Mouse (Mus musculus): ENCODE measurements around the gene Kbtbd2.

Gene Kbtbd2

DNA sequence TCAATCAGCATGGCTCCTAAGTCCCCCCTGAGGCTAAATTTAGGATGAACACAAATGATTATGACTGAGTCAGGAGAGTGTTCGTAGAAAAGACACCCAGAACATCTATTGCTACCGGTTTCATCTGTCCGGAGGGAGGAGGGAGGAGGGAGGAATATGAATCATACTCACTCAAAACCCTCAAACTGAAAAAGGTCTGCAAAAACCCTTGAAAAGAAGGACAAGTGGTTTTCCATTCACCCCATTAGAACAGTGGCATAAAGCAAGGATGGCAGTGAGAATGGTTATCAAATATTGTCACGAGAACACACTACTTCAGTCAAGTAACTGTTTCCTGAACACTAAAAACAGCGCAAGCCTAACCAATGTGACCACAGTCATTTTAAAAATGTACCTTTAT, 12.5 kb downstream of the Kbtbd2 start:
- DNase-seq (ENCODE audit: low spot score in 2 of 2), result no peak

DNA sequence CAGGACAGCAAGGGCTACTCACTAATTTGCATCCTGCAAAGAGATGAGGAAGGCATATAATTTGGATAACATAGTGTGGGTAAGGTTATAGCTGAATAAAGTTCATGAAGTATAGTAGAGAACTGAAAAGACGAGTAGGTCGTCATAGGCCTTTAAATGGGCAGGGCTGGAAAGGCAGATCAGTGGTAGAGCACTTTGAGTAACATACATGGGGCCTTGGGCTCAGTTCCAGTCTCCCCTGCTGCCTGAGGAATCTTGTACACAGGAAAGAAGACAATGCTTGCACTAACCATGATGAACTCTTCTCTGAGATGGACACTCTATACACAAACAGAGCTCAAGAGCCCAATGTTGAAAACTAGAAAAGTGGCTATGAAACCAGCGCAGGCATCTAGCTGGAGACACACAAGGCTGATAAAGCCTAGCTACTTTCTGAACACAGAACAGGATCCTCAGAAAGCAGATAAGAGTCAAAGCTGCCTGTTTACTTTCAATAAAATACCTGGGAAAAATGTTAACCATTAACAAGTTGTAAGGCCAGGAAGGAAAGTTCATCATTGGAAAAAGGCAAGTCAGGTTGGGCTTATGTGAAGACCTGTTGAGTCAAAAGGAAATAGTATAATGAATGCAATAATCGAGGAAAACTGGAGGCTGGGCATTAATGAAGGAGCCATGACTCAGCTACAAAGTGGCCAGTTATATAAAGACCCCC, 13.9 kb downstream of the Kbtbd2 start:
- no peak for DNase-seq (ENCODE audit: low spot score in 2 of 2)

DNA sequence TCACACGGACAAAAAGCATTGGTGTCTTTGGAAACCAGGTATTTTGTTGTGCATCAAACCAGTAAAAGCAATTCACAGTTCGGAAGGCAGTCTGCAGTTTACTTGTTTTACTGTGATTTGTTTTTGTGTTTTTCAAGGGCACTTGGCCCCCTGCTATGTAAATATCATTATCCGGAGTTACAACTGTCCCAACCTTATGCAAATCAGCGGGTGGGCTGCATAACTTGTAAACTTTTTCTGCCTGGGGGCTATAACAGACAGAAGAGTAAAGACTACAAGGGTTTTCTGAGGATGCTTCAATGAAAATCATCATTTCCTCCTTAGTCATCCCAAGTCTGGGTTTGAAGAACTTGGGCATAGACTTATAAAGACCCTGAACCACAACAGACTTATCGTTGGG, 18.0 kb downstream of the Kbtbd2 start:
- no peak for DNase-seq (ENCODE audit: low spot score in 2 of 2)

DNA sequence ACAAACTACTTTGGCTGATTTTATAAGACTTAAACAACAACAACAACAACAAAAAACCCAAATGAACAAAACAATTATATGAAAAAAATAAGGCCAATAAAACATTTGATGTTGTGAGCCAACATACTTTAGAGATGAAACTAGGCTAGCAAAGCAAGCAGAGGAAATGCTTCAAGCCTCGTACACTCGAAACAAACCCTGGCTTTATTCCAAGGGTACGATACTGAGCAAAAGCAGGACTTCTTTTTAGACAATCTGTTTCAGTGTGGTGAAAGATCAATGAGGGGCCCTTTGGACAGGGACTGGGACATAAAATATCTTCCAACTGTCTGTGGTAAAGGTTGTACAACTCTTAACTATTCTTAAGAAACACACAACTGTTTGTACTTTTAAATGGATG, 21.8 kb downstream of the Kbtbd2 start:
- DNase-seq (ENCODE audit: low spot score in 2 of 2), result no peak

DNA sequence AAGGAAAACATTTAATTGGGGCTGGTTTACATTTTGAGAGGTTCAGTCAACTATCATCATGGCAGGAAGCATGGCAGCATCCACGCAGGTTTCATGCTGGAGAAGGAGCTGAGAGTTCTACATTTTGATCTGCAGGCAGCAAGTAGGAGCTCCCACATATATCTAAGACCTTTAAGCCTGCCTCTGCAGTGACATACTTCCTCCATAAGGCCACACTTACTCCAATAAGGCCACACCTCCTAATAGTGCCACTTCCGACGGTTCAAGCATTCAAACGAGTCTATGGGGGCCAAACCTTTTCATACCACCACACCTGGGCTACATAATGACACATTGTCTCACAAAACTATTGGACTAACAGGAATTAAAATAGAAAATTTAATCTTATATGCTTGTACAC, 31.9 kb downstream of the Kbtbd2 start:
- no peak for DNase-seq (ENCODE audit: low spot score in 2 of 2)

DNA sequence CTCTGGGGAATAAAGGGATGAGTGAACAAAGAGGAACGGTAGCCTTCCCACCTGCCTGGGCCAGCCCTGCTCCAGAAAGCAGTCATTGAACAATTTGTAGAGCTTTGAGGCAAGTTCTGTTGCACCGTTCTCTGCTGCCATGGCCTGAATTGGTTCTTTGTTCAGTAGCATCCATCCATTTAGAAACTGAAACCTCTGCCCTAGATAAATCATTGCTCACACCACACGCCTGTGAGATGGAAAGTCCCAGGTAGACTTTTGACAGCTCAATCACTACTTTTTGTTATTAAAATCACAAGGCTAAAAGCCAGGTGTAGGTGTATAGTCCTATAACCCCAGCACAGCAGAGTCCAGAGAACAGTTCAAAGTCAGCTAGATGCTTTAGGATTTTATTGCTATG, 32.3 kb downstream of the Kbtbd2 start:
- no peak for DNase-seq (ENCODE audit: low spot score in 2 of 2)

DNA sequence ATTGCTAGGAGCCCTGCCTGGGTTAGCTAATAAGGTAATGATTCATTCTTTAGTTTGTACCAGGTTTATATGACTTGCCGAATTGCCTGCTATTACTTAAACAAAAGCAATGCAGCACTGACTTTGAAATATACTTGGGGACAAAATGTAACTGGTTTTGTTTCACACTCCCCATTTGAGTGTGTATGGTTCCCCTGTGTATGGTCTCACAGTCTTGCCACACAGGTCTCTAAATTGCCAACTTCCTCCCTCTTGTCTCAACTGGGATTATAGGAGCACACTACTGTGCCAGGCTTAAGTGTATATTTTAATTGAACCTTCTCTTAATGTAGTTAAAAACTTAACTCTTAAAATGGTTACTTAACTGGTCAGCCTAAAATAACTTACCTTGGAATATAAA, 38.3 kb downstream of the Kbtbd2 start:
- DNase-seq (ENCODE audit: low spot score in 2 of 2), result no peak

DNA sequence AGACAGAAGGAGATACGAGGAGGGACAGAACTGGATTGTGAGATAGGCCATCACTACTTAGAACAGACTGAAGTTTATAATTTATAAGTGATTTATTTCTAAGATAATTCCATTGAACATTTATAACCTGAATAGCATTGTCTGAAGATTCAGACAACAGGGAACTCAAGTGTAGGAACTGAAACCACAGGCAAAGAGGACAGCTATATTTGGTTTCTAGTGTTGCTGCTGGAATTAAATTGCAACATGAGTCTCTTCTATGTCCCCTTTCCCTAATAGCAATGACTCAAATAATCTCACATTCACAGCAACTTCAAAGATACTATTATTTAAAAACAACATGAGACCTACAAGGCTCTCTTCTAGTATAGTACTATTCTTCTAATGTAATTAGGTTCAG, 41.5 kb downstream of the Kbtbd2 start:
- no peak for DNase-seq (ENCODE audit: low spot score in 2 of 2)

DNA sequence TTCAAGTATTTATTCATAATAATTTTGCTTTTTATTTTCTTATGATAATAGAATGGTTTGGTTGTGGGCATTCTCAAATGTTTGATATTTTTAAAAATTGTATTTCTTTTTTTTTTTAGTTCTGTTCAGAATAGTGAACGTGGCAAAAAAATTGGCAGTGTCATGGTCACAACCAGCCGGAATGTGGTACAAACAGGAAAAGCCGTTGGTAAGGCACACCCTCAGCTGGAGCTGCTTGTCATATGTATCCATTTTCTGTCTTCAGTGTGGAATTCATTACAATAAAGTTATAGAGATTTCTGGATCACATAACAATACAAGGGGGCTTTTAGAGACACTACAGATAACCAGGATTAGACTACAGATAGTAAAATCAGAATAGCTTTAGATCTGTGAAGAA, 43.9 kb downstream of the Kbtbd2 start:
- DNase-seq (ENCODE audit: low spot score in 2 of 2), result no peak

DNA sequence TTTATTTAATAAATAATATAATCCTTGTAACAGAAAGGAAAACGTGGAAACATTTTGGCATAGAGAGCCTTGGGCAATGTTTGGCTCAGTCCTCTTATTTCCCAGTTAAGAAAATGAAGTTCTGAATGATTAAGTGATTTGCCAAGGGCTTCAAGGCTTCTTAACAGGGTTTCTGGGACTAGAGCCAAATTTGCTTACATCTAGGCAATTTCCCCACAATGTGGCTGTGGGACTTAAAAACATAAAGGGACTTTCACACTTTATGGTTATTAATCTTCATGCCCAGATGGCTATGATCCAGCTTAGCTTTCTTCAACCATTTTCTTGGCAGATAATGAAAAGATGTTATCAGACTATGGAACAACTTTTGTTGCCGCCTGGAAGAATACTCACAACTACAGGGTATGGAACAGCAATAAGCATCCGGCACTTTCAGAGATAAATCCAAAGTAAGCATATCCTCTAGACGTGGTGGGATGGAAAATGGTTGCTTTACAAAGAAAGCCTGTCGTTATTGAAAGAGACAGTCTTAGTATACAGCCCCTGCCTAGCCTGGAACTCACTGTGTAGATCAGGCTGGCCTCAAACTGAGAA, 51.6 kb downstream of the Kbtbd2 start:
- no peak for DNase-seq (ENCODE audit: low spot score in 2 of 2)

DNA sequence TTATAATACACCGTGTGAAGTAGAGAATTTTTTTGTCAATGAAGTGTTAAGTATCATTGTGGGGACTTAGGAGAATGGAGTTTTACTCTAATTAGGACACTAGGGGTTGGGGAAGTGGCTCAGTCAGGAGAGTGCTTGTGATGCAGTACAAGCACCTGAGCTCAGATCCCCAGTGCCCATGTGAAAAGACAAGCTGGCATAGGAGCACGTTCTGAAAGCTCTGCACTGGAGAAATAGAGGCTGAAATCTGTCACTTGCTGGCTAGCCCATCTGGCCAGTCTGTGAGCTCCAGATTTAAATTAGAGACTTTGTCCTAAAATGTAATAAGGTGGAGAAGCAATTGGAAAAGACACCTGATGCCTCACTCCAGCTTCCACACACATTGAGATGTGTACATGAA, 65.1 kb downstream of the Kbtbd2 start:
- DNase-seq (ENCODE audit: low spot score in 2 of 2), result no peak

Data from frontal cortex, postnatal 36 days (tissue).